Mouse (Mus musculus) limb, embryonic 15.5 days (tissue): Measurements from ENCODE around the gene Fndc3a. TPM values are rescaled to one million over a fixed set of nuclear protein-coding genes. Genes with fewer than 3 reads are reported as not detected.

Source experiments
- ATAC-seq: fragments of 200-750 bp; cut with Nextera tagmentation; 2 replicates; pipeline ENCODE4 v1.8.0; 2017; ENCODE audit warnings: low read depth, moderate TSS enrichment; ENCODE audit not compliant: insufficient number of reproducible peaks, low FRiP score, low TSS enrichment
- H3K27ac ChIP-seq: fragments of 300-500 bp; sonication (generic); 2 replicates; pipeline ENCODE4 v1.5.1; 2015; ENCODE audit warnings: moderate library complexity, mild to moderate bottlenecking, inconsistent platforms
- H3K27me3 ChIP-seq: fragments of 300-500 bp; sonication (generic); 2 replicates; pipeline ENCODE4 v1.6.1; 2015; ENCODE audit warnings: inconsistent platforms
- H3K36me3 ChIP-seq: fragments of 300-500 bp; sonication (generic); 2 replicates; pipeline ENCODE4 v1.6.1; 2015; ENCODE audit warnings: inconsistent platforms
- H3K4me1 ChIP-seq: fragments of 300-500 bp; sonication (generic); 2 replicates; pipeline ENCODE4 v1.6.1; 2015; ENCODE audit warnings: inconsistent platforms
- H3K4me2 ChIP-seq: fragments of 300-500 bp; sonication (generic); 2 replicates; pipeline ENCODE4 v1.6.1; 2015; ENCODE audit warnings: mild to moderate bottlenecking, inconsistent platforms
- H3K4me3 ChIP-seq: fragments of 300-500 bp; sonication (generic); 2 replicates; pipeline ENCODE4 v1.5.1; 2015; ENCODE audit warnings: mild to moderate bottlenecking, inconsistent platforms
- H3K9ac ChIP-seq: fragments of 300-500 bp; sonication (generic); 2 replicates; pipeline ENCODE4 v1.6.1; 2015; ENCODE audit warnings: inconsistent platforms
- H3K9me3 ChIP-seq: fragments of 300-500 bp; sonication (generic); 2 replicates; pipeline ENCODE4 v1.6.1; 2016; ENCODE audit warnings: inconsistent platforms
- WGBS: fragments of 180-500 bp; shearing (Covaris S2); methylation state at CpG from one replicate; pipeline ENCODE4 v1.1.7; 2015; 5-methylcytosine and 5-hydroxymethylcytosine counted together
- polyA plus RNA-seq: library from polyadenylated mRNA; unstranded; fragments of >200 nt; fragmentation: Nextera tagmentation; extraction: Ambion mirVana; gene quantifications from 2 replicates; pipeline ENCODE4 v1.2.1, GENCODE M21; 2015

Gene Fndc3a
- polyA plus RNA-seq, 1 experiment from 2014 or later: 43.6 TPM

- Histone ChIP-seq H3K36me3 (0 out of 2 replicates have a peak, but pooled peaks cover 4% of the 10 kb centered on the region), H3K9ac (no peak overlapping the region), H3K4me2 (peak overlapping the region; percentile 85), H3K27ac (no peak overlapping the region), H3K4me3 (peak overlapping the region; percentile 38), H3K4me1 (peaks cover 13% of the 10 kb centered on the region), H3K27me3 (peaks cover 38% of the 10 kb centered on the region), H3K9me3 (no peaks in the 10 kb centered on the region)
- no peak for ATAC-seq
- 3% methylated on average over 54 of the region's 54 CpGs for WGBS
These were observed 177.5 kb downstream of the Fndc3a start for GRCm38 (mm10) chr14:72532028-72532917.

DNA sequence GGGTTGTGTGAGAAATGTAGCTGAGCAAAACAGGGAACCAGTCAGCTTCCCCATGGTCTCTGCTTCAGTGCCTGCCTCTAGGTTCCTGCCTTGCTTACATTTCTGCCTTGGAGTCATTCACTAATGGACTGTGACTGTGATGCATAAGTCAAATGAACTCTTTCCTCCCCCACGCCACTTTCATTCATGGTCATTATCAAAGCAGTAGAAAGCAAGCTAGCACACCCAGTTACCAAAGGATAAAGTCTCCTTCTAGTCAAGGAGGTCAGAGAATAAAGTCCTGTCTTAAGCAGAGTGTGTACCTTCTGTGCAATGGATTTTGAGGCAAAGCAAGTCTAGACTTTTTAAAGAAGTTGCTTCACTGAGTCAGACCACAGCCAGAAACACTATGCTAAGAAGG, 182.7 kb downstream of the Fndc3a start:
- H3K9me3 ChIP-seq: no peaks in the 10 kb centered on the region
- peaks cover 6% of the 10 kb centered on the region for H3K4me1 ChIP-seq

GRCm38 (mm10) chr14:72519561-72519960, 190.2 kb downstream of the Fndc3a start:
- ATAC-seq: no peak
- Histone ChIP-seq H3K9me3 (no peaks in the 10 kb centered on the region), H3K9ac (no peak overlapping the region), H3K4me2 (no peak overlapping the region), H3K27ac (no peak overlapping the region), H3K36me3 (no peaks in the 10 kb centered on the region), H3K4me3 (no peak overlapping the region), H3K4me1 (no peaks in the 10 kb centered on the region), H3K27me3 (no peaks in the 10 kb centered on the region)
- WGBS: 39% methylated on average over 2 of the region's 2 CpGs

More for the DNA sequence above, 182.7 kb downstream of the Fndc3a start:
- Histone ChIP-seq H3K4me3 (no peak overlapping the region), H3K4me2 (no peak overlapping the region), H3K27ac (no peak overlapping the region), H3K27me3 (peaks cover 28% of the 10 kb centered on the region), H3K9ac (no peak overlapping the region), H3K36me3 (no peaks in the 10 kb centered on the region)
- WGBS: 65% methylated on average over 1 of the region's 1 CpGs
- no peak for ATAC-seq

DNA sequence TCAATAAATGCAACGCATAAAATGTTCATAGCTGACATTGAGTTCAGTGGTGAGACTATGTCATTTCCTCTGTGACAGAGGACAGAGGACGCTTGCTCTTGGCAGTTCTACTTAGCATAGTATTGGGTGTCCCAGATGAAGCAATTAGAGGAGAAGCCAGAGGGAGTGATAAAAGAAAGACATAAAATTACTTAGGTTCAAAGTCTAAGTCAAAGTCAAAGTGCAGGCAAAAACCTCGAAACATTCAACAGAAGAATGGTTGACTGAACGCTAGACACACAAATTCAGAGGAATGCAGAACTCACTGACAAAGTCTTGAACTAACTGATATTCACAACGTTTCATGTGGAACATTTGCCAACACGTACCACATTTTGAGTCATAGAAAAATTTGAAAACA, 191.0 kb downstream of the Fndc3a start:
- no peak overlapping the region for H3K4me2 ChIP-seq
- H3K36me3 ChIP-seq: no peaks in the 10 kb centered on the region
- H3K9ac ChIP-seq: no peak overlapping the region
- no peaks in the 10 kb centered on the region for H3K4me1 ChIP-seq
- H3K9me3 ChIP-seq: no peaks in the 10 kb centered on the region
- no peak overlapping the region for H3K4me3 ChIP-seq
- no peaks in the 10 kb centered on the region for H3K27me3 ChIP-seq
- no peak for ATAC-seq
- WGBS: 69% methylated on average over 6 of the region's 6 CpGs
- H3K27ac ChIP-seq: no peak overlapping the region

DNA sequence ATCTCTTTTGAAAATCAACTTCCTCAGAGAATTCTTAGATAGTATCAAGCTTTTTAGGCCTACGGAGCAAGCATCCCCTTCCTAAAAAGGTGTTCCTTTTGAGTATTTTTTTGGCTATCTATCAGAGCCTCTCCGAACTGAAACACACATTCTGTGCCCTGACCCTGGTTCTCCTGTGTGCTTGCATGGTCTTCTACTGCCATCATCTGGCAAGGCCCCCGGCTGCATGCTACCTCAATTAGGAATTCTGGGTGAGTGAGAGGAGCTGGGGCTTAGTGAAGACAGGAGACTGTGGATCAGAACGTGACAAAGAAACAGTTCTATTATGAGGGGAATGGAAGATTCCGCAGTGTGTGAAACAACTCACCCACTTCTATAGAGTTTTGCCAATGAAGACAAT, 193.4 kb downstream of the Fndc3a start:
- no peaks in the 10 kb centered on the region for H3K27me3 ChIP-seq
- WGBS: 26% methylated on average over 5 of the region's 5 CpGs
- ATAC-seq: no peak
- no peaks in the 10 kb centered on the region for H3K4me1 ChIP-seq
- no peak overlapping the region for H3K9ac ChIP-seq
- H3K9me3 ChIP-seq: no peaks in the 10 kb centered on the region
- H3K27ac ChIP-seq: no peak overlapping the region
- no peaks in the 10 kb centered on the region for H3K36me3 ChIP-seq
- H3K4me3 ChIP-seq: no peak overlapping the region
- H3K4me2 ChIP-seq: no peak overlapping the region

DNA sequence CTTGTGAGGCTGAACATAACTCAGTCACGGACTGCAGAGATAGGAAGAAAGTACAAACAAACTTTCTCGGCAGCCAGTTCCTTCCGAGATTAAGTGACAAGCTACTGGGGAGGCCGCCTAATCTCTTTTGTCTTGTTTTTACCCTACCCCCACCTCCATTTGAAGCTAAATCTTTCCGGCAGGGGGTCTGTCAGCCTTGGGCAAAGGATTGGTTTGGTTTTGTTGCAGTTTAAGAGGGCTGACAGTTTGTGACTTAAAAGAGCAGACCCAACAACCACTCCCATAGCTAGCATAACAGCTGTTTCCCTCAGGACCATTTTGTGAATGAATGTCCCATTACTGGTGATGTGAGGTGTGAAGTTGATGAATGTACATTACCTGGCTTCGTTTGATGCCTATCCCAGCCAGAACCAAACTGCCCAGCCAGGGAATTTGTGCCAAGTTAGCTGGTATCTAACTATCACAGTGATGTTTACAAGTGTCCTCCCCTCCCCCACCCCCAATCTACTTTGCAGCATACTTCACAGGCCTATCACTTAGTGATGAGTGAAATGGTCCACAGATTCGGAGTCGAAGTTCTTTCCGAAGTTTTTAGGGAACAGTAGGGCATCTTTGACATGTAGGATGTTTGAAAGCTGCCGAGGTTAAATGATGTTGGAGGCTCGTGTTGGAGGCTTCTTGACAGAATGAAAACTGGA, 202.9 kb downstream of the Fndc3a start:
- H3K4me1 ChIP-seq: peaks cover 8% of the 10 kb centered on the region; the same call in 1 of the 2 replicates
- peak overlapping the region; percentile 33 for H3K4me3 ChIP-seq
- H3K36me3 ChIP-seq: no peaks in the 10 kb centered on the region
- ATAC-seq: no peak
- no peaks in the 10 kb centered on the region for H3K27me3 ChIP-seq
- H3K9me3 ChIP-seq: no peaks in the 10 kb centered on the region
- H3K4me2 ChIP-seq: peak overlapping the region; percentile 55
- 19% methylated on average over 11 of the region's 11 CpGs for WGBS
- no peak overlapping the region for H3K27ac ChIP-seq
- no peak overlapping the region for H3K9ac ChIP-seq

GRCm38 (mm10) chr14:72506018-72506722, 203.6 kb downstream of the Fndc3a start:
- peaks cover 8% of the 10 kb centered on the region; the same call in 1 of the 2 replicates for H3K4me1 ChIP-seq
- H3K27me3 ChIP-seq: no peaks in the 10 kb centered on the region
- H3K4me3 ChIP-seq: peak overlapping the region; percentile 33
- ATAC-seq: no peak; the same call in 1 of the 2 replicates
- no peak overlapping the region for H3K9ac ChIP-seq
- H3K27ac ChIP-seq: no peak overlapping the region
- no peaks in the 10 kb centered on the region for H3K9me3 ChIP-seq
- 15% methylated on average over 12 of the region's 12 CpGs for WGBS
- no peaks in the 10 kb centered on the region for H3K36me3 ChIP-seq
- H3K4me2 ChIP-seq: peak overlapping the region; percentile 55

DNA sequence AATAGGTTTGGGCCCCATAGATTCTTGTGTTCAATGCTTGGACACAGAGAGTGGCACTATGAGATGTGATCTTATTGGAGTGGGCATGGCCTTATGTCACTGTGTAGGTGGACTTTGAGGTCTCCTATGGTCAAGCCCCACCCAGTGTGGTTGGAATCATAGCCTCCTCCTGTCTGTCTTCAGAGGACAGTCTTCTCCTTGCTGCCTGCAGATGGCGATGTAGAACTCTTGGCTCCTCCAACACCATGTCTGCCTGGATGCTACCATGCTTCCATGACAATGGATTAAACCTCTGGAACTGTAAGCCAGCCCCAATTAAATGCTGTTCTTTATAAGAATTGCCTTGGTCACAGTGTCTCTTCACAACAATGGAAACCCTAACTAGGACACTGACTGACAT, 204.8 kb downstream of the Fndc3a start:
- Histone ChIP-seq H3K4me2 (no peak overlapping the region), H3K36me3 (no peaks in the 10 kb centered on the region), H3K27me3 (no peaks in the 10 kb centered on the region), H3K4me1 (peaks cover 8% of the 10 kb centered on the region; the same call in 1 of the 2 replicates), H3K27ac (no peak overlapping the region), H3K4me3 (no peak overlapping the region), H3K9me3 (no peaks in the 10 kb centered on the region), H3K9ac (no peak overlapping the region)
- 90% methylated on average over 1 of the region's 1 CpGs for WGBS
- ATAC-seq: no peak

DNA sequence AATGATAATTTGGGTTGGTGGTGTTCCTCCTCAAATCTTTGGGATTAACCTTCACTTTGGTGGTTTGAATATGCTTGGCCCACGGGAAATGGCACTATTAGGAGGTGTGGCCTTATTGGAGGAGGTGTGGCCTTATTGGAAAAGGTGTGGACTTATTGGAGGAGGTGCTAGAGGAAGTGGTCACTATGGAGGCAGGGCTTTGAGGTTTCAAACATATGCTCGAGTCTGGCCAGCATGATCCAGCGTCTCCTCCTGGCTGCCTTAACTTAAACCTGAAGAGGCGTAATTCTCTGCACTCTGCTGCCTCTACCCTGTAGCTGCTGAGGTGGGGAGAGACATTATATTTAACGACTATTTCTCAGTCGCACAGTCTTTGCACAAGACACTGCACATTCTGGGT, 206.6 kb downstream of the Fndc3a start:
- Histone ChIP-seq H3K9me3 (no peaks in the 10 kb centered on the region), H3K4me2 (no peak overlapping the region), H3K9ac (no peak overlapping the region), H3K4me3 (no peak overlapping the region), H3K36me3 (no peaks in the 10 kb centered on the region), H3K27me3 (no peaks in the 10 kb centered on the region), H3K27ac (no peak overlapping the region), H3K4me1 (peaks cover 8% of the 10 kb centered on the region; the same call in 1 of the 2 replicates)
- no peak for ATAC-seq
- 51% methylated on average over 6 of the region's 6 CpGs for WGBS

DNA sequence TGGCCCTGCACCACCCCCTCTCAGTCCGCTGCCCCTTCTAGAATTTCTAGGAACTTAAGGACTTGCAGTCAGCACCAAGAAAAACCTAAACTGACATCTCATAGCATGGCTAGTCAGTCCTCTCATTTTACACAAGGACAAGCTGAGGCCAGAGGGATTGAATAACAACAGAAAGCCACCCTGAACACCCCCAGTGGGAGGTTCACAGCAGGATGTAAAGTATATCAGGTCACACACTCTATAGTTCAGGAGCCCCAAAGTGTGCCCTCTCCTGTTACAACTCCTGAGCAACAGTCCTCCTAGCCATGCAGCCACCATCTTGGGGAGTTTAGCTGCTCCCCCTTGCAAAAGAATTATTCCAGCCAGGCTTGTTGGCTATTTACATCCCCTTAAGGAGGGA, 216.0 kb downstream of the Fndc3a start:
- Histone ChIP-seq H3K4me1 (no peaks in the 10 kb centered on the region), H3K36me3 (no peaks in the 10 kb centered on the region), H3K9me3 (no peaks in the 10 kb centered on the region), H3K9ac (no peak overlapping the region), H3K4me2 (no peak overlapping the region), H3K4me3 (no peak overlapping the region), H3K27ac (no peak overlapping the region), H3K27me3 (no peaks in the 10 kb centered on the region)
- WGBS: 92% methylated on average over 1 of the region's 1 CpGs
- ATAC-seq: no peak

DNA sequence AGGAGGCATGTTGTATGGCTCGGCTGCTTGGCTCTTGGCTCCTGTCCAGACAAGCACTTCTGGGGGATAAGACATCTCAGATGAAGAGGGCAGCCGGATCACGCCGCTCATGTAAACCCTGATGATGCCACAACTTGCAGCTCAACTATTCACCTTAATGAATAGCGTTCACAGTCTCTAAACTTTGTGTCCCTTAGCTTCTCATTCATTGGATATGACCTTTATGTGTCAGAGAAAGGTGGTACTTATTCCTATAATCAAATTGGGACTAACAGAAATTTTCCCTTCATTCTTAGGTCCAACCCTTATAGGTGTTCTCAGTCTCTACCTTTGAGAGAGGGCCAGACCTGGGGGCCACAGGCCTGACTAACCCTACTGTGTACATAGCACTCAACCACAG, 218.1 kb downstream of the Fndc3a start, which contains the start of gene Gm9195:
TSS of gene Gm9195 (minus strand) at position 101 of the 400 bp plus-strand sequence.
- ATAC-seq: no peak
- 70% methylated on average over 5 of the region's 5 CpGs for WGBS
- no peak within 1 kb of the TSS for H3K4me2 ChIP-seq

More for the DNA sequence above, 218.1 kb downstream of the Fndc3a start, which contains the start of gene Gm9195:
- H3K27ac ChIP-seq: no peak within 1 kb of the TSS
- H3K9ac ChIP-seq: no peak within 1 kb of the TSS
- no peaks in the 10 kb centered on the region for H3K27me3 ChIP-seq
- no peaks in the 10 kb centered on the region for H3K4me1 ChIP-seq
- H3K4me3 ChIP-seq: no peak within 1 kb of the TSS
- no peaks in the 10 kb centered on the region for H3K9me3 ChIP-seq
- H3K36me3 ChIP-seq: no peaks in the 10 kb centered on the region
